Mouse (Mus musculus) thymus, postnatal 4 days (tissue): ENCODE data around the gene Sec14l1.
A peak's percentile ranks its signal among the peaks of the same experiment; 100 is the strongest.

Experiments used
- DNase-seq: peaks from one replicate; pipeline ENCODE4 v3.0.0; 2021

Gene Sec14l1

DNA sequence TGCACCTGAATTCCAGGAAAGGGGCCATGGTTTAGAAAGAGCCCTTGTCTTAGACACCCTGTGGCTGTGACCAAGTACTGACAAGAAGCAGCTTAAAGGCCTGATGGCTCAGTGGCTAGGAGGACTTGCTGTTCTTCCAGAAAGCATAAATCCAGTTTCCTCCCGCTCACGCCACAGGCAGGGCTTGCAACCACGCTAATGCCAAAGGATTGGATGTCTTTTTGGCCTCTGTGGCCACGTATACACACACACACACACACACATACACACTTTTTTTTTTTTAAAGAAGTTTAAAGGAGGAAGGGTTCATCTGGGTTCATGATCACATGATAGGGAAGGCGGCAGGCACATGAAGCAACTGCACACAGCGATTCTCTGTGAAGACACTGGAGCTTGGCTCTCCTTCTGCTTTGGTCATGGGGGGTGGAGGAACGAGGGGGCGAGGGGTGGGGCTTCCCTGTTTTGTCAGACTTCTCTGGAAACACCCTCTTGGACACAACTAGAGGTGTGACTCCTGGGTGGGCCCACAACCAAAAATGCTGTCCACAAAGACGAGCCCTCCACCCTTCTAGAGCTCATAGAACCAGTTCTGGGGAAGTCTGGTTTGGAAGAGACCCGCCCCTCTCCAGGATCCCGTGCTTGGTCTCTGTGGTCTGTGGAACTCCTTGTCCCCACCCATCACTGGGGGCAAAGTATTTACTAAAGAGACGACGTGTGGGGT is 26.5 kb upstream of the Sec14l1 start:
- DNase-seq = no peak

DNA sequence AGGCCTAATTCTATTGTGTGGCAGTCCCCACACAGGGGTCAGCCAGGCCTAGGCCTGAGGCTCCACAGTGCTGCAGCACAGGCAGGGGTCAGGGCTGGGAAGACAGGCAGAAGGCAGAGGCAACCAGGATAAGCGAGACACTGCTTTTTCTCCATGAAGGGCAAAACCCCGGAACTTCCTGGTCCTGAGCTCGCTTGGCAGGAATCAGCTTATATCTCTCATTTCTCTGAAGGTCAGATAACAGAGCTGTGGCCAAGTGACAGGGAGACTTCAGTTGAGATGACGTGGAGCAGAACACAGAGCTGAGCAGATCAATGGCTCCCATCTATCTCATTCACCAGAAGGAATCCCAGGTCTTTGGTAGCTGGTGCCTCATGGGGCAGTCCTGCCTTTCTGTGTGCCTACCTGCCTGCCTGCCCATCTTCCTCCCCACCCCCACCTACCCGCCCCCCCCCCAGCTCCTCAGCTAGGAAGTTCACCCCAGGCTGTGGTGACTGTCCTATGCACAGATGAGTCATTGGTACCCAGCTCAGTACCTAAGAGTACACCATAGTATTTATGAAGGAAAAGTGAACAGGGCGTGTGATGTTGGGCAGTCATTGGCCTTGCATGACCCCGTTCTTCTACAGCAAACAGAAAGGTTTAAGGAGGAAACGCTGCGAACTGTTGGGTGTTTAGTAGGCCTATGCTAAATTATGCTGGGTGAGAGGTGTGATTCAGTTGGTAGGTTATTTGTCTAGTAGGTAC is 25.1 kb upstream of the Sec14l1 start:
- DNase-seq = no peak

DNA sequence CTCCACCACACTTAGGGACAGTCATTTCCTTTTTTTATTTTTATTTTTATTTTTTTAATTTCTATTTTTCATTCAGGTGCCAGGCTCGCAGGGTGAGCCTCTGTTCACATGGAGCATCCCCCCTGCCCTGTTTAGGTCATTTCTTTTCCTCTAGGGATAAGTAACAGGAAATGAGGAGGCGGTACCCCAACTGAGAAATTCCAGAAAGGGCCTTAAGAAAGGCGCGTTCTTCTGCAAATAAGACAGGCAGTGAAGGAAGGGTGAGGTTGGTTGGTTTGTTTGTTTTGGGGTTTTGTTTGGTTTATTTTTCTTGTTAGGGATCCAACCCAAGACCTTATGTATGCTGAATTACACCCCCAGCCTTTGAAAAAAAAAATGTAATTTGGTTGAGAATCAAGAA is 23.6 kb upstream of the Sec14l1 start:
- no peak for DNase-seq

DNA sequence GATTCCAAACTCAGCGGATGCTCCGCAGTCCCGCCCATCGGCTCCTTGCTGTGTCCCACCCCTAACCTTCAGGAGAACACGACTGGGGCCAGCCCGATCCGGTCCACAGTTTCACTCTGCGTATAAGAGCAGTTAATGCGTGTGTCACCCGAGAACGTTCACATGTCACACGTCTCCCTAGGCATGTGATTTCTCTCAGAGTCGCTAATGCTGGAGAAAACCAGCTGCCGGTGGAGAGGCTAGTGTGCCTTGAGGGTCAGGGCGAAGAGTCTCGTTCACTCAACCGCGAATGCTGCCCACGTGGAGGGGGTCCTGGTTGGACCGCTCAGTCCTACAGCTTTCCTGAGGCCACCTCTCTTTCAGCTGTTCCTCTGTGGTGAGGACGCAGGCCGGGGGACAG is 23.1 kb upstream of the Sec14l1 start:
- no peak for DNase-seq

DNA sequence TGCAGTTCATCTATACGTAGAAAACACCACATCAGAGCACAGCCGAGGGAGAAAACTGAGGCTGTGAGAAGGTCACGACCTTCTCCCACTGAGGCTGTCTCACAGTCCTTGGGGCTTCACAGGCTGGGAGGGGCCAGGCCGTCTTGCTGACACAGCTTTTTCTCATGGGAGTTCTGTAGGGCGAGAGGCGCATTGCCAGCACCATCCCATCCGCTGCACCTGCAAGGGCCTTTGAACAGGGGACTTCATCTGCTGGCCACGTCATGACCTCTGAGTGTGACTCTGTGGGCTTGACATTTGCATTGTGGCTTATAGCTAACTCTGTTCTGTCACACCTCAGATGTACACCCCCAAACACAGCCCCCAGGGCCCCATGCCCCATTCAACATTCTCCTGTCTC is 22.3 kb upstream of the Sec14l1 start:
- peak; percentile 80 for DNase-seq

DNA sequence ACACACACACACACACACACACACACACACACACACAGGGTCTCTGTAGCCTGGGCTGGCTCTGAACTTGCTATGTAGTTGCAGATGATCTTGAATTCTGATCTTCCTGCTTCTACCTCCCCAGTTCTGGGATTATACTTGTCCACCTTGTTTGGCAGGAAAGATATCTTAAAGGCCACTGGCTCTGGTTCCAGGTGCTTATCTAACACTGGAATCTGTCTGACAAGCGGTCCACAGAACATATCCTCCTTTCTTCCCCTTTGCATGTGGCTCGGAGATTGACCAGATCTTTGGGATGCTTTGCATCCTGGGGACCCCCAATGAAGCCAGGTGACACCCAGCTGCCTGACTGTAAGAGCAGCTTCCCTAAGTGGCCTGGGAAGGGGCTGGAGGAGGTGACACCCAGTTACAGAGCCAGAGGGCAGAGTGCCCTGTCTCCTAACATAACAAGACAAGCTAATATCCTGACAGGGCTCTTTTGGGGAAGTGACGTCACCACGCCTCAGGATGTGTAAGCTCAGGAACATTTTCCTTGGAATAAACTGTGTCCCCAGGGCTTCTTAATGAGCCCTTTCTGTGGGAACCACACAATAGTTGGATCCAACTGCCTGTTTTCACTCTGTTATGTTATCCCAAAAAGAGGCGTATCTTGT is 20.9 kb upstream of the Sec14l1 start:
- DNase-seq = no peak

DNA sequence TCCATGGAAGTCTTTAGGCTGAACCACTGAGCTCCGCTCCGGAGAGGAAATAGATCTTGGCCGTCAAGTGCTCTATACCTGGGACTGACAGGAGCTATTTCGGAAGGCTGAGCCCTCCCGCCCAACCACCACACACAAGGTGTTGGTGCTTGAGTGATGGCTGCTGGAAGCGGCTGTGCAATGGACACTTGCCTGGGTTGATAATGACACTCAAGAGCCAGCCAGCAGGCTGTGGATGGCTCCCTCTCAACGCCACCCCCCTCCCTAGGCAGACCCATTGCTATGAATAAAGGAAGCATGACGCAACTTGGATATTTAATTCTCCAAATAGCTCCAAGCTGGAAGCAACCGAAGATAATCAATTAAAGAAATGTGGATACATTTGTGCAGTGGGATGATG is 20.3 kb upstream of the Sec14l1 start:
- DNase-seq = no peak

DNA sequence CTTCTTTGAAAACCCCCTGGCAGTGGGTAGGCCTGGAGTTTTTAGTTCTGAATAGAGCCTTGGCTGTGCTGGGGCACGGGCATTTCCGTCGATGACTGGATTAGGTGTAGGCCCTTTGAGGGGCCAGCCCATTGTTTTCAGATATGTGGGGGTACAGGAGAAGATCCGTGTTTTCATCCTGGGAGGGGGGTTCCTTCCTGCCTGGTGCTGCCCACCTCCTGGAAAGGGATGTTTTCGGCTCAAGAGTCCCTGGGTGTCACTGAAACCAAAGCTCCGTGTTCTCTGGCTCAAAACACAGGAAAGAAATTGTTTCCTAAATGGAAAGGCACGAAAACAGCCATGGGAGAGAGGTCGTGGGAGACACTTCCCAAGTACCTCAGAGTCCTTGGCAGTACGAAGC is 17.9 kb upstream of the Sec14l1 start:
- DNase-seq = no peak

DNA sequence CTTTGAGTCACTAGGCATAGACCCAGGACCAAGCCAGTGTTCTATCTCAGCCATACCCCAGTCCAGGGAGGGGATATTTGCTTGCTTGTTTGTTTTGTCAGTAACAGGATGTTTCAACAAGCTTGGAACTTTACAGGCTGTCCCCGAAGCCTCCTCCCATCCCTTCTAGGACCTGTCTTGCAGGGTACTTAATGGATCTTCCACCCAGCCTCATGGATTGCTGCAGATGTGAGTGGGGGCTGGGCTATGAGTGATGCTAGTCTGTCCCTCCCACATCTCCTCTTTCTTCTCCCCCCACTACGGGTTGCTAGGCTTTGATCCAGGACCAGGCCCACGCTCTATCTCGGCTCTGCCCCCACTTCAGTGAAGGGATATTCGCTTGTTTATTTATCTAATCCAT is 16.8 kb upstream of the Sec14l1 start:
- no peak for DNase-seq

DNA sequence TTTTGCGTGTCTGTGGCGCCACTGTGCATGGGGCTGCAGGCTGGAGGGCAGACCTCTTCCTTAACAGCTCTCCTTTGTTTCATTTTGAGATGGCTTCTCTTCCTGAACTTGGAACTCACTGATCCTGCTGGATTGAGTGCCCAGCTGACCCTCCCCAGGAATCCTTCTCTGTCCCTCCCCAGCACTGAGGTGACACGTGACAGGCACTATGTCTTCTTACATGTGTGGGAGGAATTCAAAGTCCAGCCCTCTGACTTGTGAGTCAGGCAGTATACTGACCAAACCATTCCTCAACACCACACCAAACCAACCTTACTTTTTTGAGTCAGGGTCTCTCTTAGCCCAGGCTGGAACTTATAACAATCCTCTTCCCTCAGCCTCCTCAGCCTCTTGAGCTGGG is 16.2 kb upstream of the Sec14l1 start:
- DNase-seq = no peak

DNA sequence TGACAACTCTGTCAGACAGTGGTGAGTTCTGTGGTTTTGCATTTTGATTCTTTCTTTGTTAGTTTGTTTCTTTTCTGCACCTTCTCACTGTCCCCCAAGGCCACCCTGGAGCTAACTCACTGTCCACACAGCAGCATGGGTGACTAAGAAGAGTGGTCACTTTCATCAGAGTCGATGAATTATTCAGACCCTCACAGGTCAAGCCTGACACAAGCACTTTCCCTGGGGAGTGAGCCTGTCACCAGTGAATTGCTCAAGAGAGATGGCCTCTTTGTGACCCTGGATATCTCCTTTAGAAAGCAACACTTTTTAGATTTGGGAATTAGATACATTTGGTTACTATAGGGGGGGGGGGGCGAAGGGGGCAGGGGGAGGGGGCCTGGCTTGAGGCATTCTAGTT is 15.6 kb upstream of the Sec14l1 start:
- DNase-seq = no peak

DNA sequence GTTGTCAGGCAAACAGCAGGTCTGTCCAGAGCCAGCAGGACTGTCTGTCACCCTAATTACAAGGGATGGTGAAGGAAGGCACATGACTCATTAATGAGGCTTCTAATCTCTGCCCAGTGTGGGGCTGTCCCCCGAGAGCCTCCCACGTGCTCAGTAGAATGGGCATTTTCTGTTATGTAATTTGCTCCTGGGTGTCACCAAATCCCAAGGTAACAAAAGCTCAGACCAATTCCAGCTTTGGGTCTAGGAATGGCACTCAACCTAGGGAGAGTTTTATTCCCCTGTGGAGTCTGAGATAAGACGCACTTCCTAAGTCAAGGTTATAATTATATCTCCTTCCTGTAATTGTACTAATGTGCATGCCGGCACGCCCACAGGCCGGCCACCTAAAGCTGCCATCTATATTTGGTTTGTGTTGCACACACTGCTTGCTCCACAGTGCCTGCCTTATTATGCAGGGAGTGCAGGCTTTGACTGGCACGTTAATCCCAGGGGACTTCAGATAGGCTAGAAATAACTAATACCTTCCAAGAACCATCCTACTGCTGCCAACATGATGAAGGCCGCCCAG is 13.5 kb upstream of the Sec14l1 start:
- DNase-seq = no peak

DNA sequence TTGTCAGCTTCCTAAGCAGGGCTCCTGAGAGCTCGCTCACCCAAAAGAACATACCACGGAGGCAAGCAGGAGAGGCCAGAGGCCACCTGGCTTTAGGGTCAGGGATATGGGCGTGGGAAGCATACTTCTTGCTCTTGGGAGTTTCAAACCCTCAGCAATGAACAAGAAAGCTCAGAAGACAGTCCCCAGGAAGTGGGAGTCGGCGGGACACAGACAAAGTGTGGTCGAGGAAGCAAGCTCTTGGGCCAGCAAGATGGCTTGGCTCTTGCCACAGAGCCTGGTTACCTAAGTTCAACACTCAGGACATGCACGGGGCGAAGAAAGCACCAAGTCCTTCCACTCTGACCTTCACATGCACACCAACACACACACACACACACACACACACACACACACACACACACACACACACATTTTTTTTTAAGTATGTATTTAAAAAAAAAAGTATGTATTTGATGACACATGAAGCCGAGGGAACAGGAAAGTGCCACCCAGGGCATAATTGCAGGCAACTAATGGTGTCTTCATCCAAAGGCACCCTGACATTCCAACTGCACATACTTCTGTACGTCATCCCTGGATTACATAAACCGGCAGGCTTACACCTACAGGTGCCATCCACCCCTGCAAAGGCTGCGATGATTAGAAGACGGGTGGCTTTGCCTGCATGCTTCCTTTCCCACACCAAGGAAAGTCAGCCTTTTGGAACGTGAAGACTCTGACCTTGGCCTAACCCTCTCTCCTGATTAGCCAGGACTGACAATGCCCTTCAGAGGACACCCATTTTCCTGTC is 12.8 kb upstream of the Sec14l1 start:
- no peak for DNase-seq

DNA sequence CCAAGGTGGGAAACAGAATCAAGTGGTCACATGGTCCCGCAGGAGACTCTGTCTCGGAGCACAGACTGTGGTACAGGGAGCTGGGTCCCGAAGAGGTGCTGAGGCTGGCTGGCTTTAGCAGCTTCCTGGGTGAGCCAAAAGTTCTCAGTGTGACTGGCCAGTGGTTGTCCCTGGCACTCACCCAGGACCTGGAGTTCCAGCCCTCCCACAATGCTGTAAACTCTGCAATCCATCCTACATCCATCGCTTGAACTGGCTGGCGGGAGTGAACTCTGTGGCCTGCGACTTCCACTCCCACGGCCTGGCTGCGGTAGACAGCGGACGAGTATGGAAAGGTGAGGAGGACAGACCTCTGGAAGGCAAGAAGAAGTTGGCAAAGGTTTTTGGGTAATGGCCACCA is 11.4 kb upstream of the Sec14l1 start:
- DNase-seq = no peak

DNA sequence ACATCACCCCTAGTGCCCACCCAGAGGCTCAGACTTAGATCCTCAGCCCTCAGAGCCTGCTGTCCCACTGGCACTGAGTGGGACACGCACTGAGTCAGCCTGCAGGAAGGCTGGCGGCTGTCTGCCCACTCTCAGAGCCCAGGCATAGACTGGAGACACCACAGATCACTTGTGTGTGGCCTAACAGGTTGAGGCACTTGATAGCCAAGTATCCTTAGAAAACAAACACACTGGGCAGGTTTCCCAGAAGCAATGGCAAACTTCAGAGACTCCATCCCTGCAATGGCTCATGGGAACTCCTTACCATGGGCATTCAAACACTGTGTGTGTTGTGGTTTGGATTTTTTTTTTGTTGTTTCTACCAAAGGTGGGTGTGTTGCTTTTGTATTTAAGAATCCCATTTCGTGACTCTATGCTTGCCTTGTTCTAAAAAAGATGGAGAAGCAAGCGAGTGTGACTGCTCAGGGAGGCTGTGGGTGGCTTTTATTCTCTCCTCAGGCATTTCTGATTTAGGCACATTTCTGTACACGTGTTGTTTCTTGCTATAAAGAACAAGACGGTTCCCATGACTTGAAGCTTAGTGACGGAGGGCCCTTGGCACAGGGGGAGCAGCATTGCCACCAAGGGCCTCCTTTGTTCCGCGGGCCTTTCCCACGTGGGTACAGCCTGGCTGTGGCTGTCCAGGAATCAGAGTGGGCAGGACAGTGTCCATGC is 10.8 kb upstream of the Sec14l1 start:
- no peak for DNase-seq

DNA sequence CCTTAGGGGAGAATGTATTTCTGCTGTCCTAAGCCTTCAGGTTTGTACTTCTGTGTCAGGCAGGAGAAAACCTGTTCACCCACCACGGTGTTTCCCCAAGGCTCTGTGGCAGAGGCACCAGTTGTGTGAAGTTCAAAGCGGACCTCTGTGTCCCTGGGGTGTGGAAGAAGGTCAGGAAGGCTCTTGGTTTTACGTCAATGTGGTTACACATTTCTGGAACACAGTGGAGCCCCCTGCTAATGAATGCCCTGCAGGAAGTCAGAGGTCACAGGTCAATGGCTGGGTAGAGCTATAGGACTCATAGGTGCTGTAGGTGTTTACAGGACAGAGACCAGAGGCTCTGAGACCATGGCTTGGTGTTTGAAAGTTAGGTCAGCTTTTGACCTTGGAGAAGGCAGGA is 9.7 kb upstream of the Sec14l1 start:
- DNase-seq = no peak

DNA sequence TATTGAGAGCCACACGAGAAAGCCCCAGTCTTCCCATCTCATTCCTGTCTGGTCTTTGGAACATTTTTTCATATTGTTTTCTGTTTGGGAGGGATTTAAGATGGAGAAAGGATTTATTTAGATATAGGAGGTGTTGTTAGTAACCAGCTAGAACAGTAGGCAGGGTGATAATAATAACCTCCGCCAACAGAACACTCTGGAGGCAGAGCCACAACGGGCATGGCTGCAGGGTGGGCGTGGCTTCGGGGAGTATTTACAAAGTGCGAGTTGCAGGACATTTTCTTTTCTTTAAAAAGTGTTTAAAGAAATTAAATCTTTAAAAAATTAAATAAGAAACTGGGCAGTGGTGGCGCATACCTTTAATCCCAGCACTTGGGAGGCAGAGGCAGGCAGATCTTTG is 9.1 kb upstream of the Sec14l1 start:
- no peak for DNase-seq

DNA sequence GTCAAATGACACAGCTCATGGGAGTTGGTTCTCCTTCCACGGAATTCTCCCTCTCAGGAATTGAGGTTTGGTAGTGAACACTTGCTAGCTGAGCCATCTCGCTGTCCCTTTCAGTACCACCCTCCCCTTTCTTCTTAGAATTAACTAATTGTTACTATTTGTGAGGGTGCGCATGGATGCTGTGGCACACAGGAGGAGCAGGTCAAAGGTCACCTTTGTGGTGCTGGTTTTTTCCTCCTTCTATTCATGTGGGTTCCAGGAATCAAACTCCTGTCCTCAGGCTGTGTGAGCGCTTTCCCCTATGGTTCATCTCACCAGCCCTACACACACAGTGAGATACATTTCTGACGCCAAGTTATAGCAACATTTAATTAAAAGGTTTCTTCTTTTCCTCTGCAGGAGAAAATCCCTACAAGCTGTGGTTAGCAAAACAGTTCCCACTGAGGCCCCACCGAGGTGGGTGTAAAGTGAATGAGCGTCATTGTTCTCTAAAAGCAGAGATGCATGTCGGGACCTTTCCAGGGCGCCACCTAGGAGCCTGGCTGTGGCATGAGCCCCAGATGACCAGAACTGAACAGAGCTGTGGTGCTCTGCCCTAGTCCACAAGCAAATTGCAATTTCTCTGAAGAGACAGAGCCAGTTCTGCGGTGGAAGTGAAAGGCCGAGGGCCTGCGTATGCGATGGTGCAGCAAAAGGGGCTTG is 8.2 kb upstream of the Sec14l1 start:
- DNase-seq = no peak

DNA sequence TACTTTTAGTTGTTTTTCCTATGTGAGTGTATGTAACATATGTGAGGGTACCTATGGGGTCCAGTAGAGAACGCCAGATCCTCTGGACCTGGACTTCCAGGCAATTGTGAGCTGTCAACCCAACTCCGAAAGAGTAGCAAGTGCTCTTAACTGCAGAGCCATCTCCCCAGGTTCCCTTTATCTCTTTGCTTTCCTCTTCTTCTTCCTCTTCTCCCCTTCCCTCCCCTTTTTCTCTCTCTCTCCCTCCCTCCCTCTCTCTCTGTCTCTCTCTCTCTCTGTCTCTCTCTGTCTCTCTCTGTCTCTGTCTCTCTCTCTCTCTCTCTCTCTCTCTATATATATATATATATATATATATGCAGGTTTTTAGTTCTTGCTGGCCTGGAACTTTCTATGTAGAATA is 7.1 kb upstream of the Sec14l1 start:
- no peak for DNase-seq

DNA sequence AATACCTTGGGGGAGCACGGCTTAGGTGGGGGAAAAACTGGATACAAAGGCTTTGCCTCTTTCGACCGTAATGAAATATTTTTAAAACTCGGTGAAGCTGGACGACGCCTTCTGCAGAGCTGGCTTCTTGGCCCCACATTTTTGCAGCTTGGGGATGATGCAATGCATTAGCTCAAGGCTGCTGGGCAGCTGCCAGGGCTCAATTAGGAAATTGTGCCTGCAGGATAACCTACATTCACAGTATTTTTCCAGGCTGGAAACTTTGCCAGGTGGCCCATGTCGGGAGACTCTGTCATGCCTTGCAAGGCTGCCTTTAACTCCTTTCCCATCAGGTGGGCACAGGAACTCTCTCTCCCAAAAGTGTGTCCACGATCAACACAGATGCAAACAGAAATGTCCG is 6.4 kb upstream of the Sec14l1 start:
- DNase-seq = no peak

DNA sequence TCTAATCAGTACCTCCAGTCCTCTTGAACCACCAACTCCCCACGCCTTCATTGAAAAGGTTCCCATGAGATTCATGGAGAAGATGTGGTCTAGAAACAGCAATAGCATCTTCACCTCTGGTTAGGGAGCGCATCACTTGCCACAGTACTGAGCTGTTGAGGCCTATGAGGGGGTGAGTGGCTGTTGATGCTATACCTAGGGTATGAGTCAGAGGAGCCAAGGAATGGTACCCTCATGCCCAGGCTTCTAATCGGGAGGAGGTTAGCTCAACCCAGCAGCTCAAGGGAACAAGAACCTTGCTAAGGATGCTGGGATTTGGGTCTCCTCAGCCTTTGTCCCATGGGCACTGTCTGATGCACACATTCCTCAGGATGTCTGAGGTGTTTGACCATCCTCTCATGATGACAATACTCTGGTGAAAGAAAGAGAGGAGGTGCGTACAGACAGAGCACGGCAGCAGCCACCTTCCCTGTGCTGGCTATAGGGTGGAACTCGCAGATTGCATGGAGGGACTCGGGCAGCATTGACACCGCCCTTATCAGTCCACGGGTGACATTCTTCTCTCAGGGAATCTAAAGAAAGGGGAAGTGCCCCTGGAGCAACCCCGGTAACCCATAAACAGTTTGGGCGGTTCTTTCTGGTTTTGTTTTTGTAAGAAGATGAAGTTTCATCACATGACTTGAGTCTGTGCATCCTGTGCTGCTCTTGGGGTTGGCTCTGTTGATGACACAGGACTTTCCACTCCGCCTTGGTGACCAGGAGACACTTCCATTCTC is 5.6 kb upstream of the Sec14l1 start:
- DNase-seq = no peak
